Mouse (Mus musculus) lung, postnatal 0 days (tissue): ENCODE results near the gene Dusp13.

Source experiments
- CTCF ChIP-seq: IDR thresholded peaks from 2 replicates; pipeline ENCODE4 v1.5.1; 2016; ENCODE audit warnings: antibody characterized with exemption, mild to moderate bottlenecking
- EP300 ChIP-seq: IDR thresholded peaks from 2 replicates; pipeline ENCODE4 v1.6.1; 2016; ENCODE audit warnings: antibody characterized with exemption, mild to moderate bottlenecking, control low read depth

DNA sequence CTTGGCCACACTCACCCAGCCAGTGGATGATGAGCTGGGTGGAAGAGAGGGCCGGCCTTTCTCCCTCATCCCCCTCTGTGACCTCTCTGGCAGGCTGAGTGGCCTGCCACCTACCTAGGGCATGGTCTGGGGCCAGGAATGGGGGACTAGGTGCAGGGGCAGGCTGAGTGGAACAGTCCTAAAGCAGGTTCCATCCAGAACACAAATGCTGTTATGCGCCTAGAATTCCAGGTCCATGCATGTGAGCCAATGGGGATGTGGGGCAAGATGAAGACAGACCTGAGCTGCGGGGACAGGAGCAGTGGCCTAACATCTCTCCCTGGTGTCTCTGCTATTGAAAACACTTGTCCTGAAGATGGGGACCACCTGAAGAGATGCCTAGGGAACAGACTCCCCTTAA, 9.7 kb downstream of the Dusp13 start:
- no peak for TF ChIP-seq EP300
- TF ChIP-seq CTCF = no peak
